Mouse (Mus musculus) c-Kit-positive CD71-negative TER-119-negative erythroid progenitor cells, embryonic 14.5 days (primary cell): Measurements from ENCODE around the gene Tagln.
A peak's percentile ranks its signal among the peaks of the same experiment; 100 is the strongest.

ENCODE experiments used
- DNase-seq: peaks from one replicate; pipeline ENCODE4 v3.0.0-alpha.2; 2013; ENCODE audit warnings: low read depth

Tagln gene

GRCm38 (mm10) chr9:45935628-45936210 is at the start of gene Tagln:
TSS of gene Tagln (minus strand) at chr9:45936058.
- no peak for DNase-seq

GRCm38 (mm10) chr9:45985229-45985567 is 49.3 kb upstream of the Tagln start:
- no peak for DNase-seq

- peak; percentile 78 for DNase-seq
Observed at GRCm38 (mm10) chr9:45984409-45985228, 48.8 kb upstream of the Tagln start.

GRCm38 (mm10) chr9:45983676-45984408 is 48.0 kb upstream of the Tagln start:
- DNase-seq: peak; percentile 24

- DNase-seq: no peak
Observed at GRCm38 (mm10) chr9:45981331-45981730, 45.5 kb upstream of the Tagln start.

GRCm38 (mm10) chr9:45980611-45981010 is 44.8 kb upstream of the Tagln start:
- DNase-seq: no peak

GRCm38 (mm10) chr9:45979778-45980177 is 43.9 kb upstream of the Tagln start:
- no peak for DNase-seq

- DNase-seq: no peak
Observed at GRCm38 (mm10) chr9:45976884-45977283, 41.0 kb upstream of the Tagln start.

GRCm38 (mm10) chr9:45963577-45963976 is 27.7 kb upstream of the Tagln start:
- DNase-seq: no peak

GRCm38 (mm10) chr9:45961855-45962254 is 26.0 kb upstream of the Tagln start:
- DNase-seq: no peak

- DNase-seq: no peak
Observed at GRCm38 (mm10) chr9:45959661-45960060, 23.8 kb upstream of the Tagln start.

- DNase-seq: no peak
Observed at GRCm38 (mm10) chr9:45958851-45959250, 23.0 kb upstream of the Tagln start.

- no peak for DNase-seq
Observed at GRCm38 (mm10) chr9:45958023-45958670, 22.3 kb upstream of the Tagln start.

GRCm38 (mm10) chr9:45955107-45955963 is 19.5 kb upstream of the Tagln start, which contains the start of gene Sidt2:
TSS of gene Sidt2 (minus strand) at chr9:45955258.
- peak; percentile 70 for DNase-seq

GRCm38 (mm10) chr9:45954294-45955106 is 18.6 kb upstream of the Tagln start:
- DNase-seq: no peak

GRCm38 (mm10) chr9:45953511-45954293 is 17.8 kb upstream of the Tagln start:
- DNase-seq: no peak

GRCm38 (mm10) chr9:45952890-45953289 is 17.0 kb upstream of the Tagln start:
- DNase-seq: no peak

- no peak for DNase-seq
Observed at GRCm38 (mm10) chr9:45952057-45952456, 16.2 kb upstream of the Tagln start.

GRCm38 (mm10) chr9:45946872-45947183 is 11.0 kb upstream of the Tagln start:
- no peak for DNase-seq
